Mouse (Mus musculus) brain, embryonic 14.5 days (tissue): Measurements from ENCODE around the gene Kcnj6.

Source experiments
- CTCF ChIP-seq: fragments of 200-500 bp; IDR thresholded peaks from 2 replicates; pipeline ENCODE4 v1.5.1; 2012; ENCODE audit warnings: inconsistent platforms, mild to moderate bottlenecking, moderate library complexity, borderline replicate concordance; ENCODE audit not compliant: insufficient read depth, insufficient read length; ENCODE audit errors: extremely low read depth
- POLR2A ChIP-seq: fragments of 200-500 bp; IDR thresholded peaks from 2 replicates; pipeline ENCODE4 v1.6.1; 2012; ENCODE audit warnings: mild to moderate bottlenecking, inconsistent platforms, borderline replicate concordance; ENCODE audit not compliant: poor library complexity, insufficient read depth, insufficient read length, severe bottlenecking; ENCODE audit errors: extremely low read depth

DNA sequence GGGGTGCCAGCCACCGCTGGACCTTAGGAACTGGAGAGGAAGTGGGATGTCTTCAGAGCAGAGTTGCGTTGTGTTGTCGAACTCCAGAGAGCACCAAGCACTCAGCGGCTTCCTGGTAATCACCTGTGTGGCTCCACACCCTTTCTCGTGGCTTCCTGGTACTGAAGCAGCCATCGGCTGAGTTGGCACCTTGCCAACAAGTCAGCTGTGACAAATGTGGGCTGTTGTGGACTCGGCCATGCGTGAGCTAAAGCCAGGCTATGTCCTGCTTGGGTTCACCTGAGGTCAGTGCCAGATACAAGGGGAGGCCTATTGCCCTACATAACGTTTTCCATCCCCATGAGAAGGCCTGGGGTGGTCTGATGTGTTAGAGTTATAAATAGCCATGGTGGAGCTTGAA is 18.0 kb downstream of the Kcnj6 start:
- TF ChIP-seq POLR2A (no peak), CTCF (no peak)
